Mouse (Mus musculus) kidney, postnatal 0 days (tissue): ENCODE data around the gene Gm49416. TPM values are rescaled to one million over a fixed set of nuclear protein-coding genes. Genes with fewer than 3 reads are reported as not detected.
A peak's percentile ranks its signal among the peaks of the same experiment; 100 is the strongest.

ENCODE experiments used
- ATAC-seq: fragments of 200-750 bp; cut with Nextera tagmentation; replicated peaks from 2 replicates; pipeline ENCODE4 v1.8.0; 2017; ENCODE audit warnings: low read depth, moderate number of reproducible peaks, moderate TSS enrichment, moderate library complexity; ENCODE audit not compliant: low FRiP score
- DNase-seq: peaks from one replicate; pipeline ENCODE4 v3.0.0-alpha.2; 2016; ENCODE audit warnings: low spot score
- H3K27ac ChIP-seq: fragments of 300-500 bp; sonication (generic); 2 replicates; pipeline ENCODE4 v1.5.1; 2014; ENCODE audit warnings: mild to moderate bottlenecking
- H3K27me3 ChIP-seq: fragments of 300-500 bp; sonication (generic); 2 replicates; pipeline ENCODE4 v1.6.1; 2014; ENCODE audit warnings: low read length, mixed read lengths; ENCODE audit not compliant: insufficient read depth
- H3K36me3 ChIP-seq: fragments of 300-500 bp; sonication (generic); 2 replicates; pipeline ENCODE4 v1.6.1; 2014; ENCODE audit warnings: low read length, mixed read lengths; ENCODE audit not compliant: insufficient read depth
- H3K4me1 ChIP-seq: fragments of 300-500 bp; sonication (generic); replicated peaks from 2 replicates; pipeline ENCODE4 v1.6.1; 2014; ENCODE audit warnings: antibody characterized with exemption, low read length, mixed read lengths; ENCODE audit not compliant: insufficient read depth
- H3K4me2 ChIP-seq: fragments of 300-500 bp; sonication (generic); 2 replicates; pipeline ENCODE4 v1.6.1; 2014; ENCODE audit warnings: mild to moderate bottlenecking, low read length, moderate library complexity, mixed read lengths
- H3K4me3 ChIP-seq: fragments of 300-500 bp; sonication (generic); replicated peaks from 2 replicates; pipeline ENCODE4 v1.5.1; 2014; ENCODE audit warnings: low read depth, low read length
- H3K9ac ChIP-seq: fragments of 300-500 bp; sonication (generic); 2 replicates; pipeline ENCODE4 v1.6.1; 2014; ENCODE audit warnings: low read depth, low read length
- H3K9me3 ChIP-seq: fragments of 300-500 bp; sonication (generic); replicated peaks from 2 replicates; pipeline ENCODE4 v1.6.1; 2016; ENCODE audit warnings: low read length, inconsistent platforms, mixed read lengths
- CTCF ChIP-seq: IDR thresholded peaks from 2 replicates; pipeline ENCODE4 v1.5.1; 2016; ENCODE audit warnings: antibody characterized with exemption, low read depth, mild to moderate bottlenecking, moderate library complexity
- WGBS: fragments of 180-500 bp; shearing (Covaris S2); extraction: QIAGEN DNeasy Blood & Tissue Kit; methylation state at CpG from one replicate; pipeline ENCODE4 v1.1.7; 2014; 5-methylcytosine and 5-hydroxymethylcytosine counted together
- polyA plus RNA-seq: library from polyadenylated mRNA; unstranded; fragments of >200 nt; fragmentation: Nextera tagmentation; extraction: Ambion mirVana; gene quantifications from 2 replicates; pipeline ENCODE4 v1.2.1, GENCODE M21; 2015

The Gm49416 gene
- polyA plus RNA-seq, 1 experiment from 2014 or later: not detected

DNA sequence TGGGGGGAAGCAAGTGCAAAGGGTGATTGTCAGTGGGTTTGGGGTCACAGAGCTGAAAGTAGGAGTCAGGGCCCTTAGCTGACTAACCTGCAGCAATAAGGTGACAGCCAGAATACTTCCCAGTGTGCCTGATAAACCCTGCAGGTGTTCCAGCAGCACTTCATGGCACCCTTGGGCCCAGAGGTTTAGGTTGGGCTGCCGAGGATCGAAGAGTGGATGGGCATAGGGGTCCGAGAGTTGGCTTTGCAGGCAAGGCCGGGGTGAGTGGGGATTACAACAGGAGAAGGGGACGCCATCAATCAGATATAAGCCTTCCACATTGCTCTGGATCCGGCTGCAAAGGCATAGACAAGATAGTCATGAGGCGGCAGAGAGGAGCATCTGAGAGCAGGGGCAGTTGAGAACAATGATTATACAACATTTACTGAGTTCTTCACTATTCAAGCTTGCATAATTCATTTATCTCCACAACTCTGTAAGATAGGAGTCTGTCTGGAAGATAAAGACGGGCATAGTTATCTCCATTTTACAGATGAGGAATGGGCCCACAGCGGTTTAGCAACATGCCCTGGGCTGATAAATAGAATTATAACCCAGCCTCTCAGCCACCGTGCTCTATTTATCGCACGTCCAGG is 39.3 kb downstream of the Gm49416 start:
- Histone ChIP-seq H3K4me3 (no peak overlapping the region), H3K27me3 (no peaks in the 10 kb centered on the region), H3K9me3 (no peaks in the 10 kb centered on the region), H3K4me1 (peaks cover 5% of the 10 kb centered on the region; the same call in 1 of the 2 replicates), H3K4me2 (no peak overlapping the region), H3K36me3 (peaks cover 10% of the 10 kb centered on the region), H3K9ac (no peak overlapping the region), H3K27ac (no peak overlapping the region)
- 89% methylated on average over 12 of the region's 12 CpGs for WGBS
- ATAC-seq: no peak
- no peak for DNase-seq
- no peak for TF ChIP-seq CTCF

DNA sequence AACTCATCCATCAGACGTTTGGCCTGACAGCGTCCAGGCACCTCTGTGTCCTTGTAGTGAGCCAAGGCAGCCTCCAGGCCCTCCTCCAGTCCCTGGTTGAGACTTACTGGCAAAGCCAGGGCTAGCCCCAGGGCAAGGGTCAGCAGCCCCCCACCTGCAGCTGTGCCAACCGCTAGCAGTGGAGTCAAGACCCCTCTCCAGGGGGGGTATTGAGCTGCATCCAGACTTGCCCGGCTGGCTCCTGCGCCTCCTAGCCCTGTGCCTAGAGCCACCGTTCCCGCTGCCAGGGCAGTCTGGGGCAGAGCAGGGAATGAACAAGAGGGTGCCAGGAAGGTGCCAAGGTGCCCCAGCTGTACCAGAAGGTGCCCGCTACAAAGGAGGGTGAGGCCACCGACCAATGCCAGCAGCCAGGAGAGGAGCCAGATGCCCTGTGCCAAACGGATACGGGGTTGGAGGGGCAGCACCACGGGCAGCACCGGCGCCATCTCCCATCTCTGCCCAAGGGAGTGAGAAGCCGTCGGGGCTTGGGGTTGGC is 40.0 kb downstream of the Gm49416 start:
- Histone ChIP-seq H3K36me3 (peaks cover 18% of the 10 kb centered on the region), H3K27ac (peak overlapping the region; percentile 95), H3K9me3 (no peaks in the 10 kb centered on the region), H3K4me3 (peak overlapping the region; percentile 89), H3K4me2 (peak overlapping the region; percentile 84), H3K4me1 (peaks cover 5% of the 10 kb centered on the region; the same call in 1 of the 2 replicates), H3K9ac (peak overlapping the region; percentile 86), H3K27me3 (no peaks in the 10 kb centered on the region)
- no peak for DNase-seq
- 23% methylated on average over 16 of the region's 16 CpGs for WGBS
- TF ChIP-seq CTCF: no peak
- no peak for ATAC-seq

DNA sequence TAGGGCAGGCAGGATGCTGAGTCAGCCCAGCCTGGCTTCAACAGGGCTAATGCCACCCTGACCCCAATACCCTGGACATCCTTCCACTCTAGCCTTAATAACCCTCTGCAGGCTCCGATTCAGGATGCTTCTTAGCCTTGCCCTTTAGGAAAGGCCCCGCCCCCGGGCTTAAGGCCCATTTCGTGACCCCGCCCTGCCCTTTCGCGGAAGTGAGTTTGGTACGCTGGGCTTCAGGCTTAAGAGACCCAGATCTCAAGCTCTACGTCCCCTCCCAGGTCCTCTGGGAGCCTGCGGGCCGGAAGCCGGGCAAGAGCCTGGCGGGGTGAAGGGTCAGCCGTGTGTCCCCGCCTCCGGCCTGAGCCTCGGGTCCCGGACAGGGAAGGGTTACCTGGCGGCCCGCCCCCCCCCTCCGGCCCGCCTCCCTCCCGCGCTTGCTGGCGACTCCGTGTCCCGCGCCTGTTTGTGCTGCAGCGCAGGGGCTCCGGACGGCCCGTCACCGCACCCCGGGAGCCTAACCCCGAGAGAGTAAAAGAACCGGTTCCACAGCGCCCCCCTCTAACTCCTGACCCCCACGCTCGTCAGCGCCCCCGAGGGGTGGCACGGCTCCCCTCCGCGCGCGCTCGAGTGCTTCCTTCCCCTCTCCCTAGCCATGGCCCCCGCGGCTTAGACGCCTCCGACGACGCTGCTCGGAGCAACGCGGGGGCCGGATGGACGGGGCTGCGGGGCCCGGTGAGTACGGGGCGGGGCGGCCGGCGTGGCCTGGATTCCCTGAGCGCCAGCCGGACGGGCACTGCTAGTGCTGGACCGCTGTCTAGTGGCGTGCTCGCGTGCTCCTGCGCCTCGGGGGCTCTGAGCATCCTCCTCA is 40.7 kb downstream of the Gm49416 start, which contains the start of the genes Rom1 and Eml3:
TSS of gene Rom1 (minus strand) at position 133 of the 865 bp plus-strand sequence.
TSS of gene Eml3 (plus strand) at position 329 of the 865 bp plus-strand sequence.
- ATAC-seq (peak; percentile 81), DNase-seq (peak; percentile 89)
- under 1% methylated on average over 67 of the region's 74 CpGs for WGBS
- H3K27me3 ChIP-seq: no peaks in the 10 kb centered on the region
- peak within 1 kb of the TSS; percentile 86 for H3K9ac ChIP-seq
- H3K4me3 ChIP-seq: peak within 1 kb of the TSS; percentile 89
- peak within 1 kb of the TSS; percentile 95 for H3K27ac ChIP-seq
- no peaks in the 10 kb centered on the region for H3K9me3 ChIP-seq
- H3K4me1 ChIP-seq: peaks cover 5% of the 10 kb centered on the region; the same call in 1 of the 2 replicates
- TF ChIP-seq CTCF: peak; percentile 44
- H3K4me2 ChIP-seq: peak within 1 kb of the TSS; percentile 84
- peaks cover 23% of the 10 kb centered on the region for H3K36me3 ChIP-seq

DNA sequence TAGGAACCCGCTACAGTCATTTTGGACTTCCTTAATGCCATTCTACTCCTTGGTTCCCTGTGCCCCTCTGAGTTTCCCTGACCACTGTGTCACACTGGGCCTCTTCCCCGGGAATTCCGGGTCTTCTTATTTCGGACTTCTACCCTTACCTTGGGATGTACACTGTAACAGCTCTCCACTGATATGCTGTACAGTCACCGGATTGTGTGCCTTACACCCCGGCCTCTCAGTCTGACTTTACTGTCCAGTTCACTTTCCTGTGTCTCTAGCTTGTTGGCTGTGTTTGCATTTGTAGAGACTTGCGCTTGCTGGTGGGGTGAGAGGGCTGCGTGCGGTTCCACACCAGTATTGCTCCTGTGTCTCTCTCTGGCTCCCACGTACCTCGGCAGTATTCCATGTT is 41.4 kb downstream of the Gm49416 start:
- Histone ChIP-seq H3K9ac (peak overlapping the region; percentile 86), H3K9me3 (no peaks in the 10 kb centered on the region), H3K27ac (peak overlapping the region; percentile 95), H3K4me2 (peak overlapping the region; percentile 84), H3K36me3 (peaks cover 25% of the 10 kb centered on the region), H3K4me3 (peak overlapping the region; percentile 89), H3K27me3 (no peaks in the 10 kb centered on the region), H3K4me1 (peaks cover 5% of the 10 kb centered on the region; the same call in 1 of the 2 replicates)
- ATAC-seq (peak; percentile 29), DNase-seq (no peak)
- WGBS: 4% methylated on average over 11 of the region's 11 CpGs
- TF ChIP-seq CTCF: no peak

DNA sequence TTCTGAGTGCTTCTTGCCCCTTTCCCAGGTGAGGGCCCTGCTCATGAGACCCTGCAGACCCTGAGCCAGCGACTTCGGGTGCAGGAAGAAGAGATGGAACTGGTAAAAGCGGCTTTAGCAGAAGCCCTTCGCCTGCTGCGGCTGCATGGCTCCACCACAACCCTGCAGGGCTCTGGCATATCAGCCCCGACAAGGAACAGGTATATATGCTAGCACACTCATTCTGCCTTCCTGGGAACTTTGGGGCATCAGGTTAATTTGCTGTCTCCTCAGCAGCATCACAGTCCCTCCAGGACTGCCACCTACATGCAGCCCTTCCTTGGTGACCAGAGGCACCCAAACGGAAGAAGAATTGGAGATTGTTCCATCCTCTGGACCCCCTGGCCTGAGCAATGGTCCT is 42.0 kb downstream of the Gm49416 start:
- WGBS: 84% methylated on average over 7 of the region's 7 CpGs
- ATAC-seq (no peak), DNase-seq (no peak)
- Histone ChIP-seq H3K4me2 (peak overlapping the region; percentile 84), H3K9ac (peak overlapping the region; percentile 86), H3K4me1 (peaks cover 5% of the 10 kb centered on the region; the same call in 1 of the 2 replicates), H3K9me3 (no peaks in the 10 kb centered on the region), H3K36me3 (peaks cover 25% of the 10 kb centered on the region), H3K4me3 (peak overlapping the region; percentile 89), H3K27me3 (no peaks in the 10 kb centered on the region), H3K27ac (no peak overlapping the region)
- TF ChIP-seq CTCF: no peak

DNA sequence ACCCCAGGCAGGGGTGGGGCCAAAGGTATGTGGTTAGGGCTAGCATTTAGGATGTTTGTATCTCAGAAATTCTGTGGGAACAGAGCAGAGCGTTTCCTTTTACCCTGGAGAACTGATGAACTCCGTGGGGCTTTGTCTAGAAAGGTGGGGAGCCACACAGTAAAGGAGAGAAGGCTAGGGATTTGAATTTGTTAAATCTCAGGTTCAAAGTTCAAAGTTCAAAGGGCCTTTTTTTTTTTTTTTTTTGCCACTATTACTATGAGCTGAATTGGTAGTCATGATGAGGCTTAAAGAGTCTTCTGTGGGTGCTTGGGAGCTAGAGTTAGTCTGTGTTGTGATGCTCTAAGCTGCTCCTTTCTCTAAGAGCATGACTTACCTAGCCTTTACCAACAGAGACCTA is 48.0 kb downstream of the Gm49416 start:
- H3K4me2 ChIP-seq: no peak overlapping the region
- H3K4me1 ChIP-seq: no peaks in the 10 kb centered on the region; the same call in 1 of the 2 replicates
- H3K4me3 ChIP-seq: no peak overlapping the region
- DNase-seq (no peak), ATAC-seq (no peak)
- no peak for TF ChIP-seq CTCF
- WGBS: 88% methylated on average over 2 of the region's 2 CpGs
- H3K9me3 ChIP-seq: no peaks in the 10 kb centered on the region
- H3K27ac ChIP-seq: no peak overlapping the region
- H3K36me3 ChIP-seq: peaks cover 35% of the 10 kb centered on the region
- no peak overlapping the region for H3K9ac ChIP-seq
- H3K27me3 ChIP-seq: no peaks in the 10 kb centered on the region
